Mouse (Mus musculus) liver, postnatal 0 days (tissue): ENCODE results near the gene Polr2g. TPM values are rescaled to one million over a fixed set of nuclear protein-coding genes. Genes with fewer than 3 reads are reported as not detected.
A peak's percentile ranks its signal among the peaks of the same experiment; 100 is the strongest.

ENCODE experiments used
- ATAC-seq: fragments of 200-750 bp; cut with Nextera tagmentation; 2 replicates; pipeline ENCODE4 v1.8.0; 2017; ENCODE audit warnings: mild to moderate bottlenecking, moderate library complexity
- DNase-seq: peaks from one replicate; pipeline ENCODE4 v3.0.0-alpha.2; 2016
- H3K27ac ChIP-seq: fragments of 300-500 bp; sonication (generic); 2 replicates; pipeline ENCODE4 v1.5.1; 2014; ENCODE audit warnings: antibody characterized with exemption, moderate library complexity, mild to moderate bottlenecking, low read depth
- H3K27me3 ChIP-seq: fragments of 300-500 bp; sonication (generic); 2 replicates; pipeline ENCODE4 v1.6.1; 2014; ENCODE audit warnings: low read length, control low read depth, mixed read lengths; ENCODE audit not compliant: insufficient read depth
- H3K36me3 ChIP-seq: fragments of 300-500 bp; sonication (generic); replicated peaks from 2 replicates; pipeline ENCODE4 v1.6.1; 2014; ENCODE audit warnings: mild to moderate bottlenecking, control low read depth, low read length, moderate library complexity, mixed read lengths; ENCODE audit not compliant: insufficient read depth
- H3K4me1 ChIP-seq: fragments of 300-500 bp; sonication (generic); 2 replicates; pipeline ENCODE4 v1.6.1; 2014; ENCODE audit warnings: antibody characterized with exemption, mild to moderate bottlenecking, control low read depth; ENCODE audit not compliant: insufficient read depth
- H3K4me2 ChIP-seq: fragments of 300-500 bp; sonication (generic); 2 replicates; pipeline ENCODE4 v1.6.1; 2014; ENCODE audit warnings: low read depth, mild to moderate bottlenecking, low read length, moderate library complexity, mixed read lengths
- H3K4me3 ChIP-seq: fragments of 300-500 bp; sonication (generic); 2 replicates; pipeline ENCODE4 v1.5.1; 2014; ENCODE audit warnings: low read depth, low read length
- H3K9ac ChIP-seq: fragments of 300-500 bp; sonication (generic); replicated peaks from 2 replicates; pipeline ENCODE4 v1.6.1; 2014; ENCODE audit warnings: mild to moderate bottlenecking, moderate library complexity
- H3K9me3 ChIP-seq: fragments of 300-500 bp; sonication (generic); 2 replicates; pipeline ENCODE4 v1.6.1; 2016; ENCODE audit warnings: mild to moderate bottlenecking, control low read depth, low read length, mixed read lengths
- CTCF ChIP-seq: sonication (generic); IDR thresholded peaks from 2 replicates; pipeline ENCODE4 v1.5.1; 2016; ENCODE audit warnings: antibody characterized with exemption, low read depth
- EP300 ChIP-seq: IDR thresholded peaks from 2 replicates; pipeline ENCODE4 v1.6.1; 2016; ENCODE audit warnings: antibody characterized with exemption, low read depth, mild to moderate bottlenecking
- whole genome bisulfite sequencing: fragments of 180-500 bp; shearing (Covaris S2); extraction: QIAGEN DNeasy Blood & Tissue Kit; methylation state at CpG from one replicate; pipeline ENCODE4 v1.1.7; 2014; ENCODE audit not compliant: insufficient replicate concordance; 5-methylcytosine and 5-hydroxymethylcytosine counted together
- polyA plus RNA-seq: library from polyadenylated mRNA; unstranded; fragments of >200 nt; fragmentation: Nextera tagmentation; extraction: Ambion mirVana; gene quantifications from 2 replicates; pipeline ENCODE4 v1.2.1, GENCODE M21; 2015

Gene Polr2g
- polyA plus RNA-seq, 1 experiment from 2014 or later, result 63.3 TPM

- no peak overlapping the region for H3K27ac ChIP-seq
- TF ChIP-seq EP300, result no peak
- no peak for TF ChIP-seq CTCF
- 95% methylated on average over 8 of the region's 8 CpGs for WGBS
Measured at GRCm38 (mm10) chr19:8830664-8831063, 32.3 kb upstream of the Polr2g start.

GRCm38 (mm10) chr19:8829660-8830059 lies 31.3 kb upstream of the Polr2g start, which contains the start of gene AC129217.1:
Gene AC129217.1, plus strand, starts transcription at chr19:8829773.
- Histone ChIP-seq H3K36me3 (peaks cover 97% of the 10 kb centered on the region), H3K4me1 (no peaks in the 10 kb centered on the region), H3K4me3 (no peak within 1 kb of the TSS), H3K9me3 (no peaks in the 10 kb centered on the region), H3K9ac (no peak within 1 kb of the TSS; the same call in 1 of the 2 replicates), H3K27ac (peak within 1 kb of the TSS; percentile 44), H3K4me2 (peak within 1 kb of the TSS; percentile 15; the same call in 1 of the 2 replicates), H3K27me3 (no peaks in the 10 kb centered on the region)
- ATAC-seq, result peak; percentile 33; the same call in 1 of the 2 replicates
- no peak for TF ChIP-seq CTCF
- TF ChIP-seq EP300, result no peak
- DNase-seq, result no peak
- 46% methylated on average over 8 of the region's 8 CpGs for WGBS

More at GRCm38 (mm10) chr19:8830664-8831063, 32.3 kb upstream of the Polr2g start:
- Histone ChIP-seq H3K9ac (no peak overlapping the region; the same call in 1 of the 2 replicates), H3K4me1 (no peaks in the 10 kb centered on the region), H3K36me3 (peaks cover 92% of the 10 kb centered on the region), H3K27me3 (no peaks in the 10 kb centered on the region), H3K4me3 (no peak overlapping the region), H3K4me2 (no peak overlapping the region), H3K9me3 (no peaks in the 10 kb centered on the region)
- ATAC-seq (no peak), DNase-seq (no peak)

- no peak overlapping the region for H3K27ac ChIP-seq
- DNase-seq, result no peak
- H3K4me2 ChIP-seq, result peak overlapping the region; percentile 87
- no peak for TF ChIP-seq EP300
- H3K36me3 ChIP-seq, result peaks cover 49% of the 10 kb centered on the region
- peak overlapping the region; percentile 94; the same call in 1 of the 2 replicates for H3K9ac ChIP-seq
- no peaks in the 10 kb centered on the region for H3K9me3 ChIP-seq
- H3K27me3 ChIP-seq, result no peaks in the 10 kb centered on the region
- H3K4me3 ChIP-seq, result peak overlapping the region; percentile 98
- no peak for ATAC-seq
- H3K4me1 ChIP-seq, result peaks cover 21% of the 10 kb centered on the region
- WGBS, result 80% methylated on average over 8 of the region's 8 CpGs
Measured at GRCm38 (mm10) chr19:8822696-8823095, 24.3 kb upstream of the Polr2g start.

GRCm38 (mm10) chr19:8821146-8821545 lies 22.8 kb upstream of the Polr2g start:
- DNase-seq (no peak), ATAC-seq (no peak)
- H3K36me3 ChIP-seq, result peaks cover 33% of the 10 kb centered on the region
- H3K27ac ChIP-seq, result peak overlapping the region; percentile 99
- H3K4me2 ChIP-seq, result peak overlapping the region; percentile 87
- H3K4me1 ChIP-seq, result peaks cover 22% of the 10 kb centered on the region
- TF ChIP-seq CTCF (no peak), EP300 (no peak)
- no peaks in the 10 kb centered on the region for H3K27me3 ChIP-seq
- H3K9ac ChIP-seq, result peak overlapping the region; percentile 94
- no peaks in the 10 kb centered on the region for H3K9me3 ChIP-seq
- peak overlapping the region; percentile 98 for H3K4me3 ChIP-seq
- 0% methylated on average over 7 of the region's 7 CpGs for WGBS

GRCm38 (mm10) chr19:8820424-8820956 lies 22.1 kb upstream of the Polr2g start:
- ATAC-seq, result peak; percentile 18
- Histone ChIP-seq H3K4me3 (peak overlapping the region; percentile 98), H3K4me1 (peaks cover 22% of the 10 kb centered on the region), H3K9ac (peak overlapping the region; percentile 94), H3K9me3 (no peaks in the 10 kb centered on the region), H3K27me3 (no peaks in the 10 kb centered on the region), H3K4me2 (peak overlapping the region; percentile 87), H3K36me3 (peaks cover 33% of the 10 kb centered on the region), H3K27ac (peak overlapping the region; percentile 99)
- peak; percentile 67 for DNase-seq
- under 1% methylated on average over 47 of the region's 48 CpGs for WGBS
- TF ChIP-seq EP300 (no peak), CTCF (no peak)

GRCm38 (mm10) chr19:8819596-8820423 lies 21.4 kb upstream of the Polr2g start, which contains the start of gene Hnrnpul2:
Gene Hnrnpul2, plus strand, starts transcription at chr19:8820010.
- H3K36me3 ChIP-seq, result peaks cover 30% of the 10 kb centered on the region
- peaks cover 22% of the 10 kb centered on the region for H3K4me1 ChIP-seq
- peak within 1 kb of the TSS; percentile 94 for H3K9ac ChIP-seq
- H3K4me2 ChIP-seq, result peak within 1 kb of the TSS; percentile 87
- ATAC-seq (peak; percentile 92), DNase-seq (peak; percentile 97)
- TF ChIP-seq CTCF (peak; percentile 8; the same call in 1 of the 2 replicates), EP300 (0 out of 2 replicates have a peak, but pooled peaks have one; percentile 49)
- H3K9me3 ChIP-seq, result no peaks in the 10 kb centered on the region
- WGBS, result under 1% methylated on average over 65 of the region's 83 CpGs
- peak within 1 kb of the TSS; percentile 98 for H3K4me3 ChIP-seq
- H3K27ac ChIP-seq, result peak within 1 kb of the TSS; percentile 99
- H3K27me3 ChIP-seq, result no peaks in the 10 kb centered on the region
